Mouse (Mus musculus): ENCODE measurements around the gene Morn4. TPM values are rescaled to one million over a fixed set of nuclear protein-coding genes. Genes with fewer than 3 reads are reported as not detected.

Gene Morn4
- polyA plus RNA-seq, 1 experiment from 2014 or later: 75.1 TPM

DNA sequence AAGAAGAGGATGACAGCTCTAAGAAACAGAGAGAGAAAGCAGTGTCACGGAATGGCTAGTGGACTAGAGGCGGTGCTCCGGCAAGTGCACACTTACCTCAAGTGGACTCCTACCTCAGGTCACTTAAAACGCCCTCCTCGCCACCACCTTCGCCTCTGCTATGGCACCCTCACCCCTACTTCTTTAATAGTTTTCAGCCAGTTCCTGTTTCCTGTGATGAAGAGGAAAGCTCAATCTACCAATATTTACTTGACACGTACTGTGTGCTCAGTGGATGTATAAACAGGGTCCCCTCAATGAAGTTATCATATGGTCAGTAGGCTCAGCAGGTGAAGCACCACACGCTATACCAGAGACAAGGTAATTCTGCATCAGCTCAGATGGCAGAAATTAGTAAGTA is 7.6 kb downstream of the Morn4 start:
- Histone ChIP-seq H3K4me2 (replicated peaks; ENCODE audit: low read depth, low read length) (no peak overlapping the region), H3K36me3 (ENCODE audit: control insufficient read depth, insufficient read depth, low read length) (peaks cover 5% of the 10 kb centered on the region; the same call in 1 of the 2 replicates), H3K9me3 (ENCODE audit: control insufficient read depth, low read length) (no peaks in the 10 kb centered on the region), H3K9ac (ENCODE audit: low read depth, low read length) (no peak overlapping the region), H3K27ac (ENCODE audit: low read depth, low read length) (no peak overlapping the region), H3K27me3 (ENCODE audit: control insufficient read depth, insufficient read depth, low read length) (no peaks in the 10 kb centered on the region), H3K4me3 (ENCODE audit: low read depth, low read length) (no peak overlapping the region), H3K4me1 (replicated peaks; ENCODE audit: control insufficient read depth, insufficient read depth, low read length) (no peaks in the 10 kb centered on the region)
- DNase-seq (ENCODE audit: low spot score) (no peak), ATAC-seq (ENCODE audit: low FRiP score) (no peak)
- 96% methylated on average over 8 of the region's 8 CpGs for WGBS

DNA sequence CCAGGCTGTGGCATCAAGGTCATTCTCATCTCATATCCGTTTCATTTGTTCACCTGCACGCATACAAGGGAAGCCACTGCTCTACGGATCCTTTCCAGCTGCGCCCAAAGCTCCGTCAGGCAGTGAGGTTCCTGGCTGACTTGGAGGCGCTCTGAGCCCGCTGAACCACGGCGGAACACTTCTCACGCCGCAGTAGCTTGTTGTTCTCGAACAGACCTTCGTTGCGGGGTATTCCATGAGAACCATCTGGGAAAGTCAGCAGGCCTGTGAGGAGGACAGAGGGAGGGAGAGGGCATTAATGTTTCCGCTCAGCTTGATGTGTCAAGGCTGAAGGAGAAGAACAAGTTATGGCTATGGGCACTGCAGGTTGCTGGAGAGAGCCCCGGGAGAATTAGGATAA is 10.2 kb downstream of the Morn4 start:
- DNase-seq (ENCODE audit: low spot score) (no peak), ATAC-seq (ENCODE audit: low FRiP score) (no peak)
- H3K4me3 ChIP-seq (ENCODE audit: low read depth, low read length): no peak overlapping the region
- no peaks in the 10 kb centered on the region for H3K4me1 ChIP-seq (replicated peaks; ENCODE audit: control insufficient read depth, insufficient read depth, low read length)
- H3K36me3 ChIP-seq (ENCODE audit: control insufficient read depth, insufficient read depth, low read length): peaks cover 5% of the 10 kb centered on the region; the same call in 1 of the 2 replicates
- no peaks in the 10 kb centered on the region; the same call in 1 of the 2 replicates for H3K27me3 ChIP-seq (ENCODE audit: control insufficient read depth, insufficient read depth, low read length)
- no peak overlapping the region for H3K27ac ChIP-seq (ENCODE audit: low read depth, low read length)
- no peak overlapping the region for H3K4me2 ChIP-seq (replicated peaks; ENCODE audit: low read depth, low read length)
- H3K9ac ChIP-seq (ENCODE audit: low read depth, low read length): no peak overlapping the region
- 91% methylated on average over 16 of the region's 16 CpGs for WGBS
- H3K9me3 ChIP-seq (ENCODE audit: control insufficient read depth, low read length): no peaks in the 10 kb centered on the region

DNA sequence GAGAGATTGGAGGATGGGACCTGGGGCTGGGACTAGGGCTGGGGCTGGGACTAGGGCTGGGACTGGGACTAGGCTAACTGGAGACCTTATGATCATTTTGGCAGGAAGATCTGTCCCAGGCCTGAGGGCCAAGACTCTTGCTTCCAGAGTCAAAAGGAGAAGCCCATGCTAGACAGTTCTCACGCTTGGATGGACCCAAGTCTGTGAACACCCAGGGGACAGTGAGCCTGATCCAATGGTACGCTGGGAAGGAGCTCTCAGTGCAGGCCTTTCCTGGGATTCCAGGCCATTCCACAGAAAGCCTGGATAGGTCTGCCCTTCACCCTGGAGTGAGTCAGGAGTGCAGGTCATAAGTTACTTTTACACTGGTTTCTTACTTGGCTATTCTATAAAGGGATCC is 11.1 kb downstream of the Morn4 start:
- no peaks in the 10 kb centered on the region for H3K9me3 ChIP-seq (ENCODE audit: control insufficient read depth, low read length)
- ATAC-seq (ENCODE audit: low FRiP score) (no peak), DNase-seq (ENCODE audit: low spot score) (no peak)
- no peaks in the 10 kb centered on the region; the same call in 1 of the 2 replicates for H3K27me3 ChIP-seq (ENCODE audit: control insufficient read depth, insufficient read depth, low read length)
- no peak overlapping the region for H3K27ac ChIP-seq (ENCODE audit: low read depth, low read length)
- no peaks in the 10 kb centered on the region for H3K4me1 ChIP-seq (replicated peaks; ENCODE audit: control insufficient read depth, insufficient read depth, low read length)
- H3K9ac ChIP-seq (ENCODE audit: low read depth, low read length): no peak overlapping the region
- whole genome bisulfite sequencing: 83% methylated on average over 2 of the region's 2 CpGs
- peaks cover 5% of the 10 kb centered on the region; the same call in 1 of the 2 replicates for H3K36me3 ChIP-seq (ENCODE audit: control insufficient read depth, insufficient read depth, low read length)
- no peak overlapping the region for H3K4me3 ChIP-seq (ENCODE audit: low read depth, low read length)
- no peak overlapping the region for H3K4me2 ChIP-seq (replicated peaks; ENCODE audit: low read depth, low read length)

DNA sequence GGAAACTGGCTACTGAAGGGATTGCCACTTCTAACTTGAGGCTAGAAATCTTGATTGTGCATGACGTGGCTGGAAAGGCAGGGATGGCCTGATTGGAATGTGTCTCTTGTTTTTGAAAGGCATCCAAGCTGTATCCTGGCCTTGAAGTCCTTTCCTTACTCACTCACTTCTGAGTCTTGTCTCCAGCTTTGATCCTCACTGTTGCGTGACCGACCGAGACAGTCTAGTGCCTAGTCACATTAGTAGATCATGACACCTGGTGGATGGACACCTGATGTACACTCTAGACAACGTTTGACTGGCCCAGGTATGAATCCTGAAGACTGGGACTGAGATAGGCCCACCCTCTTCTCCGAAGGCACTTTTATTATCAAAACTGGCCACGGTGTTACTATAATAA is 13.4 kb downstream of the Morn4 start:
- Histone ChIP-seq H3K27ac (ENCODE audit: low read depth, low read length) (no peak overlapping the region), H3K9ac (ENCODE audit: low read depth, low read length) (no peak overlapping the region), H3K36me3 (ENCODE audit: control insufficient read depth, insufficient read depth, low read length) (peaks cover 5% of the 10 kb centered on the region; the same call in 1 of the 2 replicates), H3K9me3 (ENCODE audit: control insufficient read depth, low read length) (no peaks in the 10 kb centered on the region), H3K4me2 (replicated peaks; ENCODE audit: low read depth, low read length) (no peak overlapping the region), H3K27me3 (ENCODE audit: control insufficient read depth, insufficient read depth, low read length) (no peaks in the 10 kb centered on the region; the same call in 1 of the 2 replicates), H3K4me3 (ENCODE audit: low read depth, low read length) (no peak overlapping the region), H3K4me1 (replicated peaks; ENCODE audit: control insufficient read depth, insufficient read depth, low read length) (no peaks in the 10 kb centered on the region)
- no peak for DNase-seq (ENCODE audit: low spot score)
- ATAC-seq (ENCODE audit: low FRiP score): no peak
- 81% methylated on average over 7 of the region's 7 CpGs for WGBS

DNA sequence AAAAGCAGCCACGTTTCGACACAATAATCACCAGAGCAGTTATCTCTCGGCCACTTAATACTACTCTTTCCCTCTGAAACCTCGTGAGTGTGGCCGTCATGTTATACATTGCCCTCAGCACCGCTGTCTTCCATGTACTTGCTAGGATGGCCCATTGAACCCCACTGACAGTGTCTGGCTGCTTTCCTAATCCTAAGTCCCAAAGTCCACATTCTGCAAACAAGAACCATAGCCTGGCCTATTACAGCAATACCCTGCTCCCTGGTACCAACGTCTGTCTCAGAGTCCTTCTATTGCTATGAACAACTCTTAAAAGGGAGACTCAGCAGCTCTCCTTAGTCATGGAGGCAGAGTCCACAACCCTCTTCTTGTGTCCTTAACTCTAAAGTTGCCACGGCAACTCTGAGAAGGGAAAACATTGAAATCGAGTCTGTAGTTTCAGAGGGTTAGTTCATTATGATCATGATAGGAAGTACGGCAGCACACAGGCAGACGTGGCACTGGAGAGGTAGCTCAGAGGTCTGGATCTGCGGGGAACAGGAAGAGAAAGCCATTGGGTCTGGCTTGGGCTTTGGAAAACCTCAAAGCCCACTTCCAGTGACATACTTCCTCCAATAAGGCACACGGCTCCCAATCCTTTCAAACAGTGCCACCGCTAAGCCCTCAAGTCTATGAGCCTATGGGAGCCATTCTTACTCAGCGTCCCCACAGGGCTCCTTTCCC is 14.1 kb downstream of the Morn4 start:
- no peaks in the 10 kb centered on the region for H3K4me1 ChIP-seq (replicated peaks; ENCODE audit: control insufficient read depth, insufficient read depth, low read length)
- no peak overlapping the region for H3K27ac ChIP-seq (ENCODE audit: low read depth, low read length)
- no peaks in the 10 kb centered on the region for H3K9me3 ChIP-seq (ENCODE audit: control insufficient read depth, low read length)
- H3K36me3 ChIP-seq (ENCODE audit: control insufficient read depth, insufficient read depth, low read length): peaks cover 5% of the 10 kb centered on the region; the same call in 1 of the 2 replicates
- H3K4me2 ChIP-seq (replicated peaks; ENCODE audit: low read depth, low read length): no peak overlapping the region
- H3K9ac ChIP-seq (ENCODE audit: low read depth, low read length): no peak overlapping the region
- WGBS: 83% methylated on average over 15 of the region's 15 CpGs
- no peaks in the 10 kb centered on the region; the same call in 1 of the 2 replicates for H3K27me3 ChIP-seq (ENCODE audit: control insufficient read depth, insufficient read depth, low read length)
- no peak overlapping the region for H3K4me3 ChIP-seq (ENCODE audit: low read depth, low read length)
- ATAC-seq (ENCODE audit: low FRiP score) (no peak), DNase-seq (ENCODE audit: low spot score) (no peak)

DNA sequence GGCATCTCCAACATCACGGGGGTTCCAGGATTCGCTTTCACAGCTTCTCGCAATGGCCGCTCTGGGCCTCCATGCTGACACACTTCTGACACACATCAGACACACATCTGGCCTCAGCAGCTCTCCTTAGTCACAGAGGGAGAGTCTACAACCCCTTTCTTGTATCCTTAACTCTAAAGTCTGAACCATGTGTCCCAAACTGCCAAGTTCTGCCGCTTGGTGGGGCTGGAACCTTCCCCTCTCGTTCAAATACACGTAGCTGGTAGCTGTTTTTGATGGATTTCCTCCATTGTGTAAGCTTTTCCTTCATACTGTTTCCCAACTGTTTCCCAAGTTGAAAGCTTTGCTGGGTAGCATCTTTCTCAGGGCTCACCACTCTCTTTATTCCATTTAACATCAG is 14.9 kb downstream of the Morn4 start:
- H3K9ac ChIP-seq (ENCODE audit: low read depth, low read length): no peak overlapping the region
- no peaks in the 10 kb centered on the region; the same call in 1 of the 2 replicates for H3K27me3 ChIP-seq (ENCODE audit: control insufficient read depth, insufficient read depth, low read length)
- H3K4me1 ChIP-seq (replicated peaks; ENCODE audit: control insufficient read depth, insufficient read depth, low read length): no peaks in the 10 kb centered on the region
- peaks cover 5% of the 10 kb centered on the region; the same call in 1 of the 2 replicates for H3K36me3 ChIP-seq (ENCODE audit: control insufficient read depth, insufficient read depth, low read length)
- H3K4me2 ChIP-seq (replicated peaks; ENCODE audit: low read depth, low read length): no peak overlapping the region
- H3K27ac ChIP-seq (ENCODE audit: low read depth, low read length): no peak overlapping the region
- DNase-seq (ENCODE audit: low spot score): no peak
- no peak for ATAC-seq (ENCODE audit: low FRiP score)
- WGBS: 75% methylated on average over 7 of the region's 7 CpGs
- no peaks in the 10 kb centered on the region for H3K9me3 ChIP-seq (ENCODE audit: control insufficient read depth, low read length)
- H3K4me3 ChIP-seq (ENCODE audit: low read depth, low read length): no peak overlapping the region

DNA sequence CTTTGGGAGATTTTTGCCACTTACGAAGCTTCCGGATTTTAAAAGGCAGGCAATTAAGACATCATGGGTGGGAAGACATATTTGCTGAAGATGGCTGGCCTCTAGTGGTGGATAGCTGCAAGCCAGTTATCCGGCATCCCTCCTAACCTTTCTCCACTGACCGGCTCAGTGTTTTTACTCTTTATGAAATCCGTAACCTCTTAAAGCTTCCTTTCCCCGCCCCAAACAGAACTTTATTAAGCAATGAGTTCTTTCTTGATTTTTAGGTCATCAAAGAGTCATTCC is 17.0 kb downstream of the Morn4 start:
- WGBS: 69% methylated on average over 6 of the region's 6 CpGs
- Histone ChIP-seq H3K4me1 (replicated peaks; ENCODE audit: control insufficient read depth, insufficient read depth, low read length) (no peaks in the 10 kb centered on the region), H3K4me3 (ENCODE audit: low read depth, low read length) (no peak overlapping the region), H3K27ac (ENCODE audit: low read depth, low read length) (no peak overlapping the region), H3K9ac (ENCODE audit: low read depth, low read length) (no peak overlapping the region), H3K4me2 (replicated peaks; ENCODE audit: low read depth, low read length) (no peak overlapping the region), H3K36me3 (ENCODE audit: control insufficient read depth, insufficient read depth, low read length) (no peaks in the 10 kb centered on the region), H3K27me3 (ENCODE audit: control insufficient read depth, insufficient read depth, low read length) (no peaks in the 10 kb centered on the region; the same call in 1 of the 2 replicates), H3K9me3 (ENCODE audit: control insufficient read depth, low read length) (no peaks in the 10 kb centered on the region)
- no peak for DNase-seq (ENCODE audit: low spot score)
- ATAC-seq (ENCODE audit: low FRiP score): no peak

DNA sequence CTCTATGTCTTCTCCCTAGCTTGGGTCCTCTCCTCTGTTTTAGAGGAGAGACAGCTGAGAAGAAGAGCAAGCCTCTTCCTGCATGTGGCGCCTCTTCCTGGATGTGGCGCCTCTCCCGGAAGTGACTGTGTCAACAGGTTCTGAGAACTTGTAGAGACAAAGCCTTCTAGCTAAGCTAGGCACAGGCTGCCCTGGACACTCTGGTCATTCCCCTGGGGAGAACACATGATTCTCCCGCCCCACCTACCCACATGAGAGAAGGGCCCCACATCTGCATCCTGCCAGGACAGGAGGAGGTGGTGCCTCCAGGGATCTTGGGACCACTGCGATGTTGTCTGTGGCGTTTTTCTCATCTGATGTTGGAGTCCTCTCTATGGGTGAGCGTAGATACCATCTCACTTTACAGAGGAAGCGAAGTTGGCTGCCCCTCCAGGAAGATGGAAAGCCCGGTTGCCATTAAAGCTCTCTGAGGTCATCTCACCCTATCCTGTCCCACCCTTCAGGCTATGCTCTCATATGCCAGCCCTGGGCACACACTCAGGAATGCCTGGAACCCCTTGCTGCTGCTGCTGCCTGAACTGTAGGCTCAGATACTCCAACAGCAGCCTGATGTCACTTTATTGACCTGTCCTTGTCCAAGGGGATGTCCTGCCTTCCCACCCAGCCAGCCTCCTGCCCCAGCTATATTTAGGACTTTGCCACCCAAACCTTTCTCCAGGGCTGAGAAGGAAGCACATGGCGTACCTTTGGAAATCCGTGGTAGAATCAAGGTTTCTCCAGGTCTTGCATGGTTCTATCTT is 17.5 kb downstream of the Morn4 start:
- Histone ChIP-seq H3K9ac (ENCODE audit: low read depth, low read length) (no peak overlapping the region), H3K27ac (ENCODE audit: low read depth, low read length) (no peak overlapping the region), H3K4me3 (ENCODE audit: low read depth, low read length) (no peak overlapping the region), H3K27me3 (ENCODE audit: control insufficient read depth, insufficient read depth, low read length) (no peaks in the 10 kb centered on the region; the same call in 1 of the 2 replicates), H3K9me3 (ENCODE audit: control insufficient read depth, low read length) (no peaks in the 10 kb centered on the region), H3K4me1 (replicated peaks; ENCODE audit: control insufficient read depth, insufficient read depth, low read length) (no peaks in the 10 kb centered on the region), H3K36me3 (ENCODE audit: control insufficient read depth, insufficient read depth, low read length) (no peaks in the 10 kb centered on the region), H3K4me2 (replicated peaks; ENCODE audit: low read depth, low read length) (no peak overlapping the region)
- 85% methylated on average over 11 of the region's 11 CpGs for WGBS
- DNase-seq (ENCODE audit: low spot score) (no peak), ATAC-seq (ENCODE audit: low FRiP score) (no peak)

DNA sequence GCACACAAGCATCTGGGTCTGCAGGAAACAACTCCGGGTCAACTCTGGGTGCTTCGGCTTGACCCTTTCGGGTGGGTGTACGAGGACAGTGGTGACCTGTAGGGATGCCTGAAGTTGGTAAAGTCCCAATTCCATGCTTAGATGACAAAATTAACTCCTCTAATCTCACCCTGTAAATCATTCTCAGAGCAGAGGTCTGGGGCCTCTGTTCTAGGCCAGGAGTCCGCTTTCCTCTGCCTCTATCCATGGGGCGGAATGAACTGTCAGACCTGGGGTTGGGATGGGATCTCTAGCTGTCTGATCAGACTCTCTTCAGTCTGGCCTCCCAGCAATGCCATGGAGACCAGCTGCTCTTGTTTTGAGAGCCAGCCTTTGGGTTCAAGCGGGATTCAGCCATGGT is 24.7 kb downstream of the Morn4 start:
- whole genome bisulfite sequencing: 95% methylated on average over 7 of the region's 7 CpGs
- no peak for DNase-seq (ENCODE audit: low spot score)
- no peaks in the 10 kb centered on the region for H3K9me3 ChIP-seq (ENCODE audit: control insufficient read depth, low read length)
- no peak overlapping the region for H3K4me3 ChIP-seq (ENCODE audit: low read depth, low read length)
- H3K27me3 ChIP-seq (ENCODE audit: control insufficient read depth, insufficient read depth, low read length): no peaks in the 10 kb centered on the region
- no peak overlapping the region for H3K4me2 ChIP-seq (replicated peaks; ENCODE audit: low read depth, low read length)
- no peaks in the 10 kb centered on the region for H3K4me1 ChIP-seq (replicated peaks; ENCODE audit: control insufficient read depth, insufficient read depth, low read length)
- ATAC-seq (ENCODE audit: low FRiP score): no peak
- H3K36me3 ChIP-seq (ENCODE audit: control insufficient read depth, insufficient read depth, low read length): no peaks in the 10 kb centered on the region
- H3K9ac ChIP-seq (ENCODE audit: low read depth, low read length): no peak overlapping the region
- no peak overlapping the region for H3K27ac ChIP-seq (ENCODE audit: low read depth, low read length)
